Mouse (Mus musculus) neural tube, embryonic 15.5 days (tissue): Measurements from ENCODE around the gene Phf20. TPM values are rescaled to one million over a fixed set of nuclear protein-coding genes. Genes with fewer than 3 reads are reported as not detected.
A peak's percentile ranks its signal among the peaks of the same experiment; 100 is the strongest.
"Not testable (repeated sequence)": the region's sequence is repeated elsewhere in the genome, so short reads cannot be mapped to it uniquely, and the experiment has no call there.

Experiments used
- ATAC-seq: fragments of 200-750 bp; cut with Nextera tagmentation; 2 replicates; pipeline ENCODE4 v1.8.0; 2017; ENCODE audit warnings: mild to moderate bottlenecking, moderate TSS enrichment, moderate library complexity; ENCODE audit not compliant: low FRiP score
- H3K27ac ChIP-seq: fragments of 300-500 bp; sonication (generic); replicated peaks from 2 replicates; pipeline ENCODE4 v1.5.1; 2015; ENCODE audit warnings: mild to moderate bottlenecking, inconsistent platforms
- H3K27me3 ChIP-seq: fragments of 300-500 bp; sonication (generic); replicated peaks from 2 replicates; pipeline ENCODE4 v1.6.1; 2015; ENCODE audit warnings: inconsistent platforms
- H3K36me3 ChIP-seq: fragments of 300-500 bp; sonication (generic); 2 replicates; pipeline ENCODE4 v1.6.1; 2015; ENCODE audit warnings: inconsistent platforms
- H3K4me1 ChIP-seq: fragments of 300-500 bp; sonication (generic); 2 replicates; pipeline ENCODE4 v1.6.1; 2015; ENCODE audit warnings: inconsistent platforms
- H3K4me2 ChIP-seq: fragments of 300-500 bp; sonication (generic); 2 replicates; pipeline ENCODE4 v1.6.1; 2015; ENCODE audit warnings: inconsistent platforms, mild to moderate bottlenecking, moderate library complexity
- H3K4me3 ChIP-seq: fragments of 300-500 bp; sonication (generic); replicated peaks from 2 replicates; pipeline ENCODE4 v1.5.1; 2015; ENCODE audit warnings: mild to moderate bottlenecking, inconsistent platforms
- H3K9ac ChIP-seq: fragments of 300-500 bp; sonication (generic); replicated peaks from 2 replicates; pipeline ENCODE4 v1.6.1; 2015; ENCODE audit warnings: mild to moderate bottlenecking, inconsistent platforms
- H3K9me3 ChIP-seq: fragments of 300-500 bp; sonication (generic); replicated peaks from 2 replicates; pipeline ENCODE4 v1.6.1; 2016; ENCODE audit warnings: inconsistent platforms
- WGBS: fragments of 180-500 bp; shearing (Covaris S2); methylation state at CpG from one replicate; pipeline ENCODE4 v1.1.7; 2015; ENCODE audit warnings: mixed read lengths; 5-methylcytosine and 5-hydroxymethylcytosine counted together
- polyA plus RNA-seq: library from polyadenylated mRNA; unstranded; fragments of >200 nt; fragmentation: Nextera tagmentation; extraction: Ambion mirVana; gene quantifications from 2 replicates; pipeline ENCODE4 v1.2.1, GENCODE M21; 2015

Phf20 gene
- polyA plus RNA-seq, 1 experiment from 2014 or later, result 130 TPM

GRCm38 (mm10) chr2:156201486-156201885 lies 5.2 kb downstream of the Phf20 start:
- no peaks in the 10 kb centered on the region for H3K27me3 ChIP-seq
- H3K27ac ChIP-seq, result no peak overlapping the region
- no peak for ATAC-seq
- H3K4me1 ChIP-seq, result peaks cover 47% of the 10 kb centered on the region
- H3K36me3 ChIP-seq, result peaks cover 4% of the 10 kb centered on the region; the same call in 1 of the 2 replicates
- H3K4me2 ChIP-seq, result no peak overlapping the region
- H3K4me3 ChIP-seq, result no peak overlapping the region
- H3K9me3 ChIP-seq, result no peaks in the 10 kb centered on the region
- no peak overlapping the region for H3K9ac ChIP-seq
- WGBS, result 98% methylated on average over 4 of the region's 4 CpGs

DNA sequence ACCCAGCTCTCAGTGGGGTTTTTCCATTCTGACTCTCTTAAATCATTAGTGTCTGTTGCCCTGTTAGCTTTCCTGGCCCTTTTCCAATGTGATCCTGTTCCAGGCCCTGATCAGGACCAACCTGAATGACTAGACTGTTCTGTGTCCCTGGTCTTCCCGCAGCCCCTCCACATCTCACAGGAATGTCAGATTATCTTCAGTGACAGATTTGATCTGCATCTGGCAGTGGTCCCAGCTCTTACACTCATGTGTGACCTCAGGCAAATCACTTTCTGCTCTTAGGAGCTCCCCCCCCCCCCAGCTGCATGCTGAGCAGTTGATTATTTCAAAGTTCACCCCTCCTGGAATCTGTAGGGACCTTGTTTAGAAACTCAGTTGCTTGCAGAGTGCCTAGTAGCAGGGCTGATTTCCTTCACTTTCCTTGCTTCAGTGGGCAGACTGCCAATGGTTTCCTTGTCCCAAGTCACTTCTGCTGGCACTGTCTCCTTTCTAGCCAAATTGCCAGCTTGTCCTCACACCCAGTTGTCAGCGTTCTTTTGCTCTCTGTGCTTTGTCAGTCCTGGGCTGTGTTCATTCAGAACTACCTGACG lies 6.7 kb downstream of the Phf20 start:
- WGBS, result 43% methylated on average over 3 of the region's 3 CpGs
- peak overlapping the region; percentile 17 for H3K4me2 ChIP-seq

DNA sequence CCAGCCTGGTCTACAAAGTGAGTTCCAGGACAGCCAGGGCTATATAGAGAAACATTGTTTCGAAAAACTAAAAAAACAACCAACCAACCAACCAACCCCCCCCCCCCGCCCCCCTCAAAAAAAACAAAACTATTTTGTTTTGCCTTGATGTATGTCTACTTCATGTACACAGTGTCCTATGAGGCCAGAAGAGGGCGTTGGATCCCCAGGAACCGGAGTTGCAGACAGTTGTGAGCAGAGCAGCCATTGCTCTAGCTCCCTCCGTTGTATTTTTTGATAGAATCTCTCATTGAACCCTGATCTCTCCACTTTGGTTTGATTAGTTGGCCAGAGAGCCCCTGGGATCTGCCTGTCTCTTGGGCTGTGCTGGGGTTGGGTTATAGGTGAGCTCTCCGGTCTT lies 7.7 kb downstream of the Phf20 start:
- Histone ChIP-seq H3K4me2 (no peak overlapping the region), H3K27me3 (no peaks in the 10 kb centered on the region), H3K9me3 (no peaks in the 10 kb centered on the region), H3K4me1 (peaks cover 32% of the 10 kb centered on the region), H3K27ac (no peak overlapping the region), H3K9ac (no peak overlapping the region), H3K4me3 (no peak overlapping the region), H3K36me3 (peaks cover 10% of the 10 kb centered on the region)
- no peak for ATAC-seq
- 97% methylated on average over 6 of the region's 6 CpGs for WGBS

More for the DNA sequence above, 6.7 kb downstream of the Phf20 start:
- Histone ChIP-seq H3K36me3 (peaks cover 10% of the 10 kb centered on the region), H3K4me1 (peaks cover 41% of the 10 kb centered on the region), H3K4me3 (no peak overlapping the region), H3K9me3 (no peaks in the 10 kb centered on the region), H3K27ac (peak overlapping the region; percentile 74), H3K9ac (no peak overlapping the region), H3K27me3 (no peaks in the 10 kb centered on the region)
- ATAC-seq, result peak; percentile 68

DNA sequence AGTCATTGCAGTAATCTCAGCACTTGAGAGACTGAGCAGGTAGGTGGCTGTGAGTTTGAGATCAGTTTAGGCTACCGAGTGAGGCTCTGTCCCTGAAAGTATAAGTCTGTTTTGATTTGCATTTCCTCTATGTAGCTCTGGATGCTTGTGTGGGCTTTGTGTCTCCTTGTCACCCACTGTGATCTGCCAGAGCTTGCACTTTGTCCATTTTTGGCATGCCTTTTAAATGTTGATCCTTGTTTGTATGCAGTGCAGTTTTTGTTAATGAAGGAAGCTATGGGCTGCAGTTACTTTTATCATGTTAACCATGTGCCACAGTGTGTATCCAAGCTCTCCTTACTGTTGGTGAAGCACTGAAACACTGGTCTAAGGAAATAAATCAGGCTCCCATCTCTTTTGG lies 21.5 kb downstream of the Phf20 start:
- H3K4me1 ChIP-seq, result no peaks in the 10 kb centered on the region
- no peak overlapping the region for H3K4me3 ChIP-seq
- no peak overlapping the region for H3K27ac ChIP-seq
- H3K27me3 ChIP-seq, result no peaks in the 10 kb centered on the region
- H3K9ac ChIP-seq, result no peak overlapping the region
- WGBS, result 50% methylated on average over 1 of the region's 1 CpGs
- no peaks in the 10 kb centered on the region for H3K9me3 ChIP-seq
- H3K4me2 ChIP-seq, result no peak overlapping the region
- H3K36me3 ChIP-seq, result peaks cover 4% of the 10 kb centered on the region; the same call in 1 of the 2 replicates
- no peak for ATAC-seq

DNA sequence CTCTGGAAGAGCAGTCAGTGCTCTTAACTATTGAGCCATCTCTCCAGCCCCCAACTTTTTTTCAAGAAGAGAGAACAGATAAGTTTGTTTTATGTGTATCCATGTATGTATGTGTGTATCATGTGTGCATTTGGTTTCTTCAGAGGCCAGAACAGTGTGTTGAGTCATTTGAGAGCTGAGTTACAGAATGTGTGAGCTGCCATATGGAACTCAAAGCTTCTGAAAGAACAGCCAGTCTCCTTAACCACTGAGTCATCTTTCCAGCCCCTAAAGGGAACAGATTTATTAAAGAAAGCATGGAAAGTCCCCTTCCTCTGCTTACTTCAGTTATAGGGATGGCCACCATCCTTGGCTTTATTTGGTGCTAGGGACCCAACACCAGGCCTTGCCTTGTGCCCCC lies 25.8 kb downstream of the Phf20 start:
- H3K4me1 ChIP-seq, result no peaks in the 10 kb centered on the region
- H3K27ac ChIP-seq, result no peak overlapping the region
- no peak overlapping the region for H3K4me2 ChIP-seq
- H3K9ac ChIP-seq, result no peak overlapping the region
- ATAC-seq, result no peak
- H3K9me3 ChIP-seq, result no peaks in the 10 kb centered on the region
- peaks cover 19% of the 10 kb centered on the region for H3K36me3 ChIP-seq
- no peak overlapping the region for H3K4me3 ChIP-seq
- H3K27me3 ChIP-seq, result no peaks in the 10 kb centered on the region

DNA sequence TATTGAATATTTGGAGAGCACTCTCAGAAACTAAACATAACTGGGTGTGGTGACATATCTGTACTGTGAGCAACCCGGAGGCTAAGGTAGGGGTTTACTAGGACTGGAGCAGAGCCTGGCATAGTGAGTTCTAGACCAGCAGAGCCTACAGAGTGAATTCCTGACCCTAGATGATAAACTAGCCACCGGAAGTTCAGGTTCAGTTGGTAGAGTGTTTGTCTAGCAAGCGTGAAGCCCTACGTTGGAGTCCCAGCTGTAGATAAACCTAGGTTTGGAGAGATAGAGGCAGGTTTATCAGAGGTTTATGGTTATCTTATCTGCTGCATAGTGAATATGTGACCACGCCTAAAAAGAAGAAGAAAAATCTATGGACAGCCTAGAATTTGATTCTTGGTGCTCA lies 27.8 kb downstream of the Phf20 start:
- H3K4me2 ChIP-seq, result no peak overlapping the region
- ATAC-seq, result no peak
- H3K36me3 ChIP-seq, result peaks cover 19% of the 10 kb centered on the region
- H3K27ac ChIP-seq, result no peak overlapping the region; the same call in 1 of the 2 replicates
- H3K27me3 ChIP-seq, result no peaks in the 10 kb centered on the region
- 94% methylated on average over 5 of the region's 5 CpGs for WGBS
- H3K9ac ChIP-seq, result no peak overlapping the region
- H3K4me3 ChIP-seq, result no peak overlapping the region
- H3K9me3 ChIP-seq, result no peaks in the 10 kb centered on the region
- H3K4me1 ChIP-seq, result no peaks in the 10 kb centered on the region

DNA sequence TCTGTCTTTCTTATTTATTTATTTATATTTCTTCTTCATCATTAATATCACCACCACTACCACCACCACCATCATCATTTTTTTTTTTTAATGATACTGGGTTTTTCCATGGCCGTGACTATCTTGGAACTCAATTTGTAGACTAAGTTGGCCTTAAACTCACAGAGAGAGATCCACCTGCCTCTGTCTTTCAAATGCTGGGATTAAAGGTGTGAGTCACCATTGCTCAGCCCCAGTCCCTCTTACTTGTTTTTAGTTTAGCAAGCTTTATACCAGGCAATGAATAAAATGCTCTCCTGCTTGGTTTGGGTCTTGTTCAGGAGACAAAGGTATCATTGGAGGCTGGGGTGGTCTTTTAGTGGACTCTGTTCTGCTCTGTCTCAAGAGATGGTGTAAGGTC lies 31.4 kb downstream of the Phf20 start:
- H3K4me3 ChIP-seq, result no peak overlapping the region
- H3K4me2 ChIP-seq, result no peak overlapping the region
- H3K36me3 ChIP-seq, result peaks cover 27% of the 10 kb centered on the region
- no peak overlapping the region for H3K27ac ChIP-seq
- H3K4me1 ChIP-seq, result no peaks in the 10 kb centered on the region
- ATAC-seq, result no peak
- H3K9me3 ChIP-seq, result no peaks in the 10 kb centered on the region
- 97% methylated on average over 1 of the region's 1 CpGs for WGBS
- H3K27me3 ChIP-seq, result no peaks in the 10 kb centered on the region
- no peak overlapping the region for H3K9ac ChIP-seq

DNA sequence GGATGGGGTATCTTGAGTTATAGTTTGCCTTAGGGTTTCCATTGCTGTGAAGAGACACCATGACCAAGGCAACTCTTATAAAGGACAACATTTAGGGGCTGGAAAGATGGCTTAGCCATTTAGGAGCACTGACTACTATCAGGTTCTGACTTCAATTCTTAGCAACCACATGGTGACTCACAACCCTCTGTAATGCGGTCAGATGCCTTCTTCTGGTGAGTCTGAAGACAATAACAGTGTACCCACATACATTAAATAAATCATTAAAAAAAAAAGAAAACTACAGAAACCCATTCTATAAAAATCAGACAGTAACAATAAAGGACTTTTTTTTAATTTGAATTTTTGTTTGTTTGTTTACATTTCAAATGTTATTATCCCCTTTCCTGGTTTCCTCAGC lies 32.9 kb downstream of the Phf20 start:
- Histone ChIP-seq H3K27me3 (no peaks in the 10 kb centered on the region), H3K36me3 (peaks cover 28% of the 10 kb centered on the region), H3K4me1 (no peaks in the 10 kb centered on the region), H3K9ac (no peak overlapping the region), H3K4me2 (no peak overlapping the region), H3K4me3 (no peak overlapping the region), H3K27ac (no peak overlapping the region), H3K9me3 (no peaks in the 10 kb centered on the region)
- WGBS, result 100% methylated on average over 1 of the region's 1 CpGs
- no peak for ATAC-seq

DNA sequence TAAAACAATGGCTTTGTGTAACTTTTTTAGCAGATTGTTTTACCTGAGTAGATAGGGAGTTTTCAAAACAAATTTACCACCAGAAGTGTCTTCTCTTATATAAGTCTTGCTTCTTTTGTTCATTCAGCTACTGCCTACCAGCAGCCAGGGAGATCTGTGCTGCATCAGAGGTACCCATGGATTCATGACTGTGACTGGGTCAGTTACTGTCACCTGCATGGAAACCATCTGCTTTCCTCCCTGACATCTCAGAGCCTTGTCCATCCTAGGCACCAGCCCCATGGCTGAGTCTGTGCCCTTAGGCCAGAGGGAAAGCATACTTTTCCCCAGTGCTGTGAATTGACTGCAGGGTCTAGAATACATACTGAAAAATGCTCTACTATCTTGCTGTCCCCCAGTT lies 35.1 kb downstream of the Phf20 start:
- Histone ChIP-seq H3K9me3 (no peaks in the 10 kb centered on the region), H3K4me2 (no peak overlapping the region), H3K27ac (no peak overlapping the region), H3K4me1 (no peaks in the 10 kb centered on the region), H3K4me3 (no peak overlapping the region), H3K27me3 (no peaks in the 10 kb centered on the region), H3K9ac (no peak overlapping the region), H3K36me3 (peaks cover 21% of the 10 kb centered on the region)
- ATAC-seq, result no peak

DNA sequence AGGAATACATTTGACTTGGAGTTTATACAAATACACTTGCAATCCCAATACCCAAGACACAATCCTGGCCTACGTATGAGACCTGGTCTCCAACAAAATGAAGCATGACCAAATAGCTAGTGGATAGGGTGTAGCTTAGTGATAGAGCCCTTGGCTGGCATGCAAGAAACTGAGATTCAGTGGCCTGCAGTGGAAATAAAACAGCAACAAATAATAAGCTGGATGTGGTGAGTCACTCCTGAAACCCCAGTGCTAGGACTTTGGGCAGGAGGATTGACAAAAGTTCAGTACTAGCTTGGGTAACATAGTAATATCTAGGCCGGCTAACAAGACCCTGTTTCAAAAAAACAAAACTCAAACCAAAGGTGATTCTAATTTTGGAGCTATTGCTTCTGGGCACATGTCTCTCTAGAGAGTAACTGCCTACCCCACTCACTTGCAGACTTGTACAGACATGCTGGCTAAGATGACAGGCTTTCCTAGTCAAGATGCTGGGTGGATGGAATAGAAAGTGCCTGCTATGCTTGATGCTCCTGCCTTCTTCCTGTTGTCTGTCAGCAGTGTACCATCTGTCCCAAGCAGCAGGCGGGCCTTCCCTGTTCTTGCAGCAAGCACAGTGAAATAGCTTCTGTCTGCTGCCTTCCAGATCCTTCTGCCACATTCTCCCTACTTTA lies 37.1 kb downstream of the Phf20 start:
- H3K27ac ChIP-seq, result no peak overlapping the region
- no peak for ATAC-seq
- 80% methylated on average over 3 of the region's 3 CpGs for WGBS

DNA sequence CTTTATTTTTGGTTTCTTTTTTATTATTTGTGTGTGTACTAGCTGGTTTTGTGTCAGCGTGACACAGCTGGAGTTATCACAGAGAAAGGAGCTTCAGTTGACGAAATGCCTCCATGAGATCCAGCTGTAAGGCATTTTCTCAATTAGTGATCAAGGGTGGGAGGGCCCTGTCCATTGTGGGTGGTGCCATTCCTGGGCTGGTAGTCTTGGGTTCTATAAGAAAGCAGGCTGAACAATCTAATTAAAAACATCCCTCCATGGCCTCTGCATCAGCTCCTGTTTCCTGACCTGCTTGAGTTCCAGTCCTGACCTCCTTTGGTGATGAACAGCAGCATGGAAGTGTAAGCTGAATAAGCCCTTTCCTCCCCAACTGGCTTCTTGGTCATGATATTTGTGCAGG lies 37.8 kb downstream of the Phf20 start:
- not testable (repeated sequence) for H3K4me2 ChIP-seq, H3K9me3 ChIP-seq, H3K9ac ChIP-seq, H3K4me1 ChIP-seq, H3K4me3 ChIP-seq, ATAC-seq, H3K27me3 ChIP-seq, H3K27ac ChIP-seq
- 85% methylated on average over 2 of the region's 2 CpGs for WGBS
- peaks cover 25% of the 10 kb centered on the region for H3K36me3 ChIP-seq

More for the DNA sequence above, 37.1 kb downstream of the Phf20 start:
- Histone ChIP-seq H3K36me3 (peaks cover 25% of the 10 kb centered on the region), H3K4me2 (no peak overlapping the region), H3K9ac (no peak overlapping the region), H3K27me3 (no peaks in the 10 kb centered on the region), H3K4me1 (no peaks in the 10 kb centered on the region), H3K4me3 (no peak overlapping the region), H3K9me3 (no peaks in the 10 kb centered on the region)

DNA sequence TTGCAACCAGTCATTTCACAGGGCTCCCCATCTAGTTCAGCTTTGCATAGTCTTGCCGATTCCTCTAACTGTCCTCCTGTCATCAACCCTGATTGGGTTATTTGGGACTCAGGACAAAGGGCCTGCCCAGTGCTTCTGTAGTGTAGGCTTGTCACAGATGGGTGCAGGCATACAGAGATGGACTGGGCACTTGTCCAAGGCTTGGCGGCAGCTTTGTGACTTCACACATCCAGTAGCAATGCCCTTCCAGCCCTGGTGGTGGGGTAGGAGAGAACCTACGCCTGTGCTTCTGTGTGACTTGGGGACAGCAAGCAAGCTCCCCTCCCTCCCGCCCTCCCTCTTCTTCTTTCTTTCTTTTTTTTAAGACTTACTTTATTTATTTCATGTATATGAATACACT lies 39.6 kb downstream of the Phf20 start:
- ATAC-seq, result no peak
- Histone ChIP-seq H3K27ac (no peak overlapping the region), H3K9me3 (no peaks in the 10 kb centered on the region), H3K4me2 (no peak overlapping the region), H3K9ac (no peak overlapping the region), H3K27me3 (no peaks in the 10 kb centered on the region), H3K4me3 (no peak overlapping the region), H3K4me1 (no peaks in the 10 kb centered on the region), H3K36me3 (peaks cover 31% of the 10 kb centered on the region)
- WGBS, result 86% methylated on average over 4 of the region's 4 CpGs
